Mouse (Mus musculus): Measurements from ENCODE around the gene Cdr2l. TPM values are rescaled to one million over a fixed set of nuclear protein-coding genes. Genes with fewer than 3 reads are reported as not detected.

Cdr2l gene
- total RNA-seq (2023), result under 1 TPM; 0.38 to 0.64 TPM

DNA sequence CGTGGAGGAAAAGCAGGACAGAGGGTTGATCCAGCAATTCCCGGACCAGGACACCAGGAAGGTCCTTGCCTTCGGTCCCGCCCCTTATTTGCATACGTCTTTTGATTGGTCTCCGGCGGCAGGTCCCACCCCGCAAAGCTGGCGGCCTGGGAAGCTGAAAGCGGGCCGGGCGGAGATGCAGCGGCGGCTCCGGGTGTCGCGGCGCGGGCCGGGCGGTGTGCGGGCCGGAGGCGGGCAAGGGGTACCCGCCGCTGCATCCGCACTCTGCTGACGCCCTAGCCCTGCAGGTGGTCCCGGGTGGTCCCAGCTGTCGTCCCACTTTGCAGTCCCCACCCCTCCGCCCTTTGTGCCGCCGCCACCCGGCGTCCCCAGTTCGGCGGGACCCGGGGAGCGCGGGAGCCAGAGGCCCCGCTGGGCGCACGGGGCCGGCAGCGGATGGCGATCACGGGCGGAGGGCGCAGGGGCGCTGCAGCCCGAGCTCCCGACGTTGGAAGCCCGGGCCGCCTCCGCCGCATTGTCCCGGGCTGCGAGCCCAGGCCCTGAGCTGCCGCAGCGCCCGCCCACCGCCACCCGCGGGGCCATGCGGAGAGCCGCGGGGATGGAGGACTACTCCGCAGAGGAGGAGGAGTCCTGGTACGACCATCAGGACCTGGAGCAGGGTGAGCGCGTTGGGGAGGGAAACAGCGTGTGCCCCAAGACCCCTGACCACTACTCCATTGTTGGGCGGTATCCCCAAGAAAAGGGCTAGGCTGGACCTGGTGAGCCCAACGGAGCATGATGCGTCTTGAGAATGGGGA, at the start of gene Cdr2l:
Gene Cdr2l, plus strand, starts transcription at position 174 of the 797 bp plus-strand sequence.

DNA sequence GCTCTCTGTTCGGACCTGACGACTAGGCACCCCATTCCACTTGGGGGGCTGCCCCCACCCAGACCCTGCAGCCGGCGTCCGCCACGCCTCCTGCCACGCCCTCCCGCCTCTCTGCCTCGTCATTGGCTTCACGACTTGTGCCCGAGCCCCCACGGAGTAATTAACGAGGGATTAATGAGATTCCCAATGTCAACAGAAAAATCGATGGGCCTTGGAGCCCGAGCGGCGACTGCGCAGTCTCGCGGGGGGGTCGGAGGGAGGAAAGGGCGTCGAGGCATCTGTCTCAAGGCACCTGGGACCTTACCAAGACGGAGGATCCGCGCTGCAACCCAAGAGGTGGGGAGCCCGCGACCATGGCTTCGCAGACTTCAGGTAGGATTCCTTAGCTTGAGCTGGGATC, 47.2 kb upstream of the Cdr2l start, which contains the start of gene Otop3:
Gene Otop3, plus strand, starts transcription at position 201 of the 400 bp plus-strand sequence.

GRCm38 (mm10) chr11:115367395-115367944, 14.2 kb upstream of the Cdr2l start, which contains the start of gene Hid1:
Hid1 (minus strand) TSS chr11:115367756.

GRCm38 (mm10) chr11:115403338-115404124, 21.8 kb downstream of the Cdr2l start, which contains the start of gene Mrpl58:
Mrpl58 (plus strand) TSS chr11:115403752.

DNA sequence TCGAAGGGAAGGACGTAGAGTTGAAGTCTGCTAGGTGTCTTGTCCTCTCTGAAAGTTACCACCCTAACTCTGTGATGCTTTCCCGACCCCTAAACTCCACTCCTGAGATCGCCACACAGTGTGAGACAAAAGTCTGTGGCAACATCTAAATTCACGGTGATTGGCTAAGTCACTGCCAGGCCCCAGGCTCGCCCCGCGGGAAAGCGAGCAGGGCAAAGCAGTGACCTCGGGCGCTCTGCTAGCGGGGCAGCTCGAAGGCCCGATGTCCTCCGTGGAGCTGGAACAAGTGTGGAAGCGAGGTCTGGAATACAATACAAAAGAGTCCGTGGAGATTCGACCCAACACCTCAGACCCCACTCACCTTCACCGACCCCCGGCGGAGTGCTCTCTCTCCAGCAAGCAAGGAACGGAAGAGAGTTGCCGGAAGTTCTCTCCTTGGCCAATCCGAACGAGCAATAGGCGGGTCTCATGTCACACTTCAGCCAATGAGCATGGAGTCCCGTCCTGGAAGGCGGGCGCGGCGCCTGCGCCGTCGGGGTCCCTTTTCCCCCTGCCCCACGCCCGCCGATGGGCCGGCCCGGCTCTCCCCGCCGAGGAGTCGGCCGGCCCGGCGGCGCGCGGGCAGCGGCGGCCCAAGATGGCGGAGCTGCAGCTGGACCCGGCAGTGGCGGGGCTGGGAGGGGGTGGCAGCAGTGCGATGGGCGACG, 38.0 kb downstream of the Cdr2l start, which contains the start of the genes Atp5h and Kctd2:
Gene Atp5h, minus strand, starts transcription at position 432 of the 707 bp plus-strand sequence.
Gene Kctd2, plus strand, starts transcription at position 598 of the 707 bp plus-strand sequence.

DNA sequence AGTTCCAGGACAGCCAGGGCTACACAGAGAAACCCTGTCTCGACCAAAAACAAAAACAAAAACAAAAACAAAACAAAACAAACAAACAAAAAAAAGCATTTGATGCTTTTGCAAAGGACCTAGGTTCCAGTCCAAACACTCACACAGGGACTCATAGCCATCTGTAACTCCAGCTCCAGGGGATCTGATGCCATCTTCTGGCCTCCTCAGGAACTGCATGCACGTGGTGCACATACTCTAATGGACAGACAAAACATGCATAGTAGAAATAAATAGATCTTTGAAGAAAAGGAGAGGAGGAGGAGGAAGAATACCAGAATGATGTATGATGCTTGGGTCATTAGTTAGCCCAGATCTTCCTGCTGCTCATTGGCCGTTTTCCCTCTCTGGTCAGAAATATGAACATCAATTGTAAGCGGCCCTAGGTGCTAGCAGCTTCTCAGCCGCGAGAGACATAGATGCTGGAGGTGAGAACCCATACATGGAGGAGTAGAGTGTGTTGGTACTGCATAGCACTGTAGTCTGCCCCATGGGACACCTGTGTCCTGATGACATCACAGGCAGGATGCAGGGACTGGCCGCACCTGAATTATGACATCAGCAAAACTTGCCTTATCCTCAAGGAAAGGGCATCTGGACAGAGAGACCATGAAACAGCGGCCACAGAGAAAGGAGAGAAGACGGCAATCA, 58.3 kb downstream of the Cdr2l start, which contains the start of gene Trim80:
Gene Trim80, plus strand, starts transcription at position 640 of the 690 bp plus-strand sequence.

Other genes starting within 250 kb of the Cdr2l start
- gene Cd300lf, start 247.9 kb upstream of the Cdr2l start, total RNA-seq (2023), result 100 to 1,000 TPM; 160 to 201 TPM
- gene Slc9a3r1, start 218.6 kb upstream of the Cdr2l start, total RNA-seq (2023), result 100 to 1,000 TPM; 142 to 143 TPM
- 10 to 100 TPM; 30.4 to 33.7 TPM for gene Tmem104, start 194.4 kb upstream of the Cdr2l start, total RNA-seq (2023)
- gene Nat9, start 194.1 kb upstream of the Cdr2l start, total RNA-seq (2023), result 10 to 100 TPM; 16.8 to 22.0 TPM
- not detected for gene Grin2c, start 114.7 kb upstream of the Cdr2l start, total RNA-seq (2023)
- 1 to 10 TPM; 7.5 to 9.2 TPM for gene Fdxr, start 104.9 kb upstream of the Cdr2l start, total RNA-seq (2023)
- 1 to 10 TPM; 2.1 to 2.7 TPM for gene Fads6, start 84.3 kb upstream of the Cdr2l start, total RNA-seq (2023)
- not detected for gene Otop2, start 74.8 kb upstream of the Cdr2l start, total RNA-seq (2023)
- gene Ush1g, start 59.9 kb upstream of the Cdr2l start, total RNA-seq (2023), result not detected
- not detected for gene Otop3, start 47.2 kb upstream of the Cdr2l start, total RNA-seq (2023)
- gene Hid1, start 14.2 kb upstream of the Cdr2l start, total RNA-seq (2023), result under 1 TPM; 0.18 to 0.49 TPM
- 10 to 100 TPM; 34.2 to 41.2 TPM for gene Mrpl58, start 21.8 kb downstream of the Cdr2l start, total RNA-seq (2023)
- gene Atp5h, start 38.0 kb downstream of the Cdr2l start, total RNA-seq (2023), result 100 to 1,000 TPM; 211 to 231 TPM
- 10 to 100 TPM; 18.7 to 19.1 TPM for gene Kctd2, start 38.2 kb downstream of the Cdr2l start, total RNA-seq (2023)
- gene Trim80, start 58.6 kb downstream of the Cdr2l start, total RNA-seq (2023), result not detected
- gene Slc16a5, start 80.6 kb downstream of the Cdr2l start, total RNA-seq (2023), result not detected
- 10 to 100 TPM; 42.7 to 53.4 TPM for gene Armc7, start 93.8 kb downstream of the Cdr2l start, total RNA-seq (2023)
- gene Nt5c, start 109.9 kb downstream of the Cdr2l start, total RNA-seq (2023), result 10 to 100 TPM; 48.4 to 49.1 TPM
- 100 to 1,000 TPM; 148 to 154 TPM for gene Jpt1, start 132.5 kb downstream of the Cdr2l start, total RNA-seq (2023)
- gene Sumo2, start 154.4 kb downstream of the Cdr2l start, total RNA-seq (2023), result 100 to 1,000 TPM; 171 to 188 TPM
- gene Nup85, start 182.5 kb downstream of the Cdr2l start, total RNA-seq (2023), result 10 to 100 TPM; 45.5 to 50.1 TPM
- gene Mrps7, start 222.0 kb downstream of the Cdr2l start, total RNA-seq (2023), result 10 to 100 TPM; 11.0 to 19.1 TPM
- gene Gga3, start 222.1 kb downstream of the Cdr2l start, total RNA-seq (2023), result 10 to 100 TPM; 45.3 to 59.9 TPM
- gene Mif4gd, start 231.1 kb downstream of the Cdr2l start, total RNA-seq (2023), result 10 to 100 TPM; 20.5 to 21.7 TPM
- gene Slc25a19, start 246.4 kb downstream of the Cdr2l start, total RNA-seq (2023), result 10 to 100 TPM in 1 of 2 experiments, 1 to 10 TPM in 1; 10.0 to 11.4 TPM

Data from neutrophil, adult 83 days (primary cell).